Mouse (Mus musculus) embryo, embryonic 11.5 days (tissue): Measurements from ENCODE around the gene Heyl.
A peak's percentile ranks its signal among the peaks of the same experiment; 100 is the strongest.
"Not testable (repeated sequence)": the region's sequence is repeated elsewhere in the genome, so short reads cannot be mapped to it uniquely, and the experiment has no call there.

Experiments
- DNase-seq: peaks from one replicate; pipeline ENCODE4 v3.0.0-alpha.2; 2012; ENCODE audit warnings: low read depth, low spot score

Gene Heyl

DNA sequence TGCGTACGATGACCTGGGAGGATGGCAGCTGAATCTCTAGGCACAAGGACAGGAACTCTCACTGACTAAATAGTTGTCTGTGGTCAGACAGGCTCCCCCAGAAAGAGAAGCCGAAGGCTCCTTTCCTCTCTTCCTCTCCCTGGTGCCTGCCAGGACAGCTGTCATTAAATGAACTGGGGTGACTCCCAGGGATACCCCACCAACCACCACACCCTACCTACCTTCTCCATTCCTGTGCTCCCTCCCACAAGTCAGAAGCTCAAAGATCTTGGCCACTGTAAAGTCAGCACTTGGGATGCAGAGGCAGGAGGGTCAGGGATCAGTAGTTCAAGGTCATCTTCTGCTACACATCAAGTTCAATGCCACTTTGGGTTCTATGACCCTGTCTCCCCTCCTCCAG, 515 bp upstream of the Heyl start:
- no peak for DNase-seq

DNA sequence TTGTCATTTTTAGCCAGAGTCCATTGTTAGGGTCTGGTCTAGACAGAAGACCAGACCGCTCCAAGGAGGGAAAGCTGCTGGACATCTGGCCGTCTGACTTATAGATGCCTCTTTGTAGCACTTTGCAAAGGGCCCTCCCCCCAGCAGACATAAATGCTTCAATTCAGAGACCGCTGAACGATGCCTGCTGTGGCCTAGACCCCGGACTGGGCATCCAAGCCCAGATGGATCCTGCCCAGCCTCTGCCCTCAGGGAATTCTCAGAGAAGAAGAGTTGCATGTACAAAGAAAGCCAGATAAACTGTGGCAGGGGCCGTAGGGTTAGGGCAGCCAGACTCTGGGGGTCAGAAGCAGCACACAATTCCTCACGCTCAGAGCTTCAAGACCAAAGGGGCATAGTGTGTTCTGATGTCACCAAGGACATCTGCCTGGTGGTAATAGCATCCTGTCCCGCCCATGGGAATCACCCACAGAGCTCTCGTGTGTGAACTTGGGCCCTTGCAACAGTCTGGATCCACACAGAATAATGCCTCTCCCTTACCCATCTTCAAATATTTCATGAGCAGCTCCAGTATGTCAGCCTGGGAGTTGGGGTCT, 2.6 kb downstream of the Heyl start:
- no peak for DNase-seq

DNA sequence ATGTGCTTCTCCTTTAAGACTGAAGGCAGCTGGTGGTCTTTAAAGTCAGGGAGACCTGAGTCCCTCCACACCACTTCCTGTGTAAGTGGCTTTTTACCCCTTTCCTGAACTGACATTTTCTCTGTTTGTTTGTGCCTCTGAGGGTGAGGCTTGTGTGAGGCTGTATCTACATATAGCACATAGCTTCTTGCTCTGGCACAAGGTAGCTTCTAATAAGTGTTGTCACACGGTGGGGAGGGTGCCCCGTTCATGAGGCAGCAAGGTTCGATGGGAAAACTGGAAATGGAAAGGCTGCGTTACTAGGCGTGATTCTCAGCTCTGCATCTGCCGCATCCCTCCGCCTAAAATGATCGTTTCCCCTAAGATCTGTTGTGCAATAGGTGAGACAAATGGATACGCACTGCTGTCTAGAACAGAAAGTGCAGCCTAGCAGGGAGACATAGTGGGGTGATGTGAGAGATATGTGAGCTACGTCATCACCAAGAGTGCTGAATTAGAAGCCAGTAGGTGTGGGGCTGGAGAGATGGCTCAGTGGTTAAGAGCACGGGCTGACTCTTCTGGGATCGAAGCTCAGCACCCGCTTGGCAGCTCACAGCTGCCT, 3.2 kb downstream of the Heyl start:
- DNase-seq = no peak

DNA sequence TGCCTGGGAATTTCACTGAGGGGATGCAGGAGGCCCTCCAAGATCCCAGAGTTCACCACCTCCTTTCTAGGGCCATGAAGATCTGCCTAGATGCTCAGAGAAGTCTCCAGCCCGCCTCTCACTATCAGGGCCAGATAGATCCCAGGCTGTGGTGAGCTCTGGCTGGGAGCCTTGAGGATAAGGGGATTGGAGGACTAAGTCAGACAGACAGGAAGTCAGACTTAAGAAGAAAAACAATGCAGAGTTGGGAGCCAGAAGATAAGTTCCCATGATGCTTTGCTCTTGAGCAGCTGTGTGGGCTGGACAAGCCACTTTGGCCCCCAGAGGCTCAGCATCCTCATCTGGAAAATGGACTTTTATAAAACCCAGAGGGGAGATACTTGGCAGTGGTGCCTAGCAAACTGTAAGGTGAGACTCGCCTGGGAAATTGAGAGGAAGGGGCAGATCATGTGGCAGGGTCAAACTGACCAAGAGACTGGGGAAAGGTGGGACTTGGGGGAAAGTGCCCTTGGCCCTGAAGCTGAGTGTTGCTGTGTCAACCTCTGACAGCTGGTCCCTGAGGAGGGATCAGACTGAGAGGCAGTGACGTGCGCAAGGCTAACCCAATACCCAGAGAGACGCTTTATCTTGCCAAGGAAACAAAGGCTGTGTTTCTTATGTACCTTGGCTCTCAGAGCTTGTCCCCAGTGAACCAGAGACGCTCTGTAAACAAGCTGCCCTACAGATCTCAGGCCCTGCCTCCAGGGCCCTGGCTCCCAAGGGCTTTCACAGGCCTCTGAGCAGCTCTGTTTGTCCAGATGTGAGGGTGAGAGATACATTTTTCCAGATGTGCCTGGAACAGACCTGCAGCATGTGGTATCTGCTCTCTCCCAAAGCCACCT, 4.3 kb downstream of the Heyl start:
- DNase-seq = no peak

DNA sequence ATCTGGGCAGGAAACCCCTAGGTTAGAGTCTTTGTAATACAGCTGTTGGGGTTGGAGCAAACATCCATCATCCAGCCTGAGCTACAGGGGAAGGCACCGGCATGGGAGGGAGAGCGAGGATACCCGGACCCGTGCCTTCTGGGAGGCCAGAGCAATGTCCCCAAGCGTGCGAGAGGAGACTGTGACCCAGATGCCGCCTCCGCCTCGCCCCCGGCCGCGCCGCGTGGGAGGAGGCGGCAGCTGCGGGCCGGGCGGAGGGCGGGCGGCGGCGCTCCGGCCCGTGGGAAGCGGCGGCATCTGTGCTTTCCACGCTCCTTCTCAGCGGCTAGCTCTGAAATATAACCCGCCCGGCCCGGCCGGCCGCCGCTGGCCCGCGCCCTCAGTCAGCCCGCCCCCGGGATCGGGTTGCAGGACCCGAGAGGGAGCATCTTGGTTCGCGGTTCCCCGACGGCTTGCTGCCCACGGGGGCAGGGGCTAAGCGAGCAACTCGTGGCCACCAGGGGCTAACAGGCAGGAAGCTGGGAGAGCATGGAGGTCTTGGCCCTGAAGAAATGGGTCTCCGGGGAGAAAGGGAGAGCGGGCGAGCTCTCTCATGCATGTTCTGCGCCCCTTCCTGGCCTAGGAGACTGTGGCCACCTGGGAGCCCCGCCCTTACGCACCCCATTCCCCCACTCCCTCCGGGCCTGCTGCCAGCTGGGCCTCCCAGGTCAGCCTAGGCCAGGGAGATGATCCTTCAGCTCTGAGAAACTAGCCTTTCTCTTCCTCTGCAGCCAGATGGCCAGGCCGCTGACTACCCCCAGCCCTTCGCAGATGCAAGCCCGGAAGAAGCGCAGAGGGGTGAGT, 6.2 kb downstream of the Heyl start:
- DNase-seq = no peak

DNA sequence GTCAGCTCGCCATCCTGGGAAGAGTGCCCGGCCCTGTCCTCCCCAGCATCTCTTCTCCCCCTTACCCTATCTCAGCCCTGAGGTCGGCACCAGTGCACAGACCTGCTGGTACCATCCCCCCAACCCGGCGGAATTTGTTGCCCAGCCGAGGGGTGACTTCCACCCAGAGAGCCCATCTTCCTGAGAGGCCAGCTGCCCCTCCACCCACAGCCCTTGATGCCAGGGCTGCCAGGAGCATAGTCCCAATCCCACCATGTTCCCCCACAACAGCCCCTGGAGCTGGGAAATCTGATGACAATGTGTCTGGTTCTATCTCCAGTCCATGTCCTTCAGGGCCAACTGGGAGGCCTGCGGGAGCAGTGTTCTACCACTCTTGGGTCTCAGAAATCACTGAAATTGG, 12.9 kb downstream of the Heyl start:
- DNase-seq = no peak

DNA sequence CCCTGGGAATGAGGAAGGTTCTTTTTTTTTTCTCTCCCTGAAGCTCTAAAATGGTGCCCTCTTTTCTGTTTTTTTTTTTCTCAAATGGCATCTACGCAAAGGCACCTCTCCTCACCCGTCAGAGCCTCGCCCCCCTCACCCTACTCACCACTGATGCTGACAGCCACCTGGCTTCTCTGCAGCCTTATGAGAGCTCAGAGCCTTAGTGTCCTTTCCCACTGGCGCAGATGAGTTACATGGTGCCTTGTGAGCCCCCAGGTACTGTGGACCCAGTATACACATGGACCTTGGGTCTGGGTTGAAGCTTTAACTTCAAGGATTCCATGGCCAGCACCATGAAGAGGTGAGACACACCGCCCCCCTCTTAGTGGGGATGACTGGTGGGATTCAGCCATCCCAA, 13.3 kb downstream of the Heyl start:
- DNase-seq = no peak

DNA sequence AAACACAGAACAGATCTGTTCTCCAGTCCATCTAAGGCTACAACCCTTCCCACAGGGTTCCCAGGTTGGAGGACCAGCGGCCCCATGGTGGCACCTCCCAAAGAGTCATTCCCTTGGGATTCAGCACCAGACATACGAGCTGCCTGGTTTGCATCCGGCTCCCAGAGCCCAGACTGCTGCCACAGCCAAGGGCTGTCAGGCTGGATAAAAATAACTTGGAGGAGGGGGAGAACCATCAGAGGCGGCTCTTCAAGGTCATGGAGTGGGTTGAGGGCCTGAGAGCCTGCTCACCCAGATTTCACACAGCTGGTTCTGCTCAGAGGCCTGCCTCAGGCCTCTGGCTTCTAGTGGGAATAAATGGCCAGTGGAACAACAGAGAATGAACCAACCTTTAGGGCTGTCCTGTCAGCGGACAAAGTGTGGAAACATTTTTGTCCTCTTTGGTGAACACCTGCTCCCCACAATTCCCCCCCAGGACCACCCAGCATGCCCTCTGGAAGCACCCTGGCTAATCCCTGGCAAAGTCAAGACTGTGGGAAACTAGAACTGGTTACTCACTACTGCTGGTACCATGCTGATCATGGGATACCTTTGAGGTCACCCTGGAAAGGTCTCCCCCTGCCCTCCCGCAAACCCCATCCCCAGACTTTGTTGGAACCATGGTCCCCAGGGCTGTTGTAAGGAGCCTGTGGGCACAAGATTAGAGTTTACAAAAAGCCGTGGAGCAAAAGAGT, 14.0 kb downstream of the Heyl start:
- no peak for DNase-seq

DNA sequence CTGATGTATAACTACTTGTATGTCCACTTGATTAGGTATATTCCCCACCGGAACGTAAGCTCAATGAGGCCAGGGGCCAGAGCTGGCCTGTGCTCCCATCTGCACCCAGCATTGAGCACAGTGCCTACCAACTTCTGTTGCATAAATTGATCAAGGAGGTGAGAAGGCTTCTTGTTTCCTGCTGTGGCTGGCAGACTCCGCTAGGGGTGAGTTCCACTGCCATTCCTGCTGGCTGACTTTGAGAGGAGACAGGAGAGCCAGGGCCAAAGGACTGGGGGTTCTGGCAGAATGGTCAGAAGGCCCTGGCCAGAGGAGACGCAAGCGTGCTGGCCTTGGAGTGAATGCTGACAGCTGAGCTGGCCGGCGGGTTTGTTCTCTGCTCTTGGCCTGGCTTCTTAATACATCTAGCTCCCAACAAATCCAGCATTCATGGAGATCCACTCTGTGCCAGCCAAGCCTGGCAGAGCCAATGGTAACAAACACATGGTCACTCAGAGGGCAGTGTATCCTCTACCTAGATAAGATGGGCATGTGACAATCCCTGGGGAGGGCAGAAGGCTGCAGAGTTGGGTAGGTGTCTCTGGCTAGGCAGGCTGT, 15.7 kb downstream of the Heyl start:
- DNase-seq = no peak

DNA sequence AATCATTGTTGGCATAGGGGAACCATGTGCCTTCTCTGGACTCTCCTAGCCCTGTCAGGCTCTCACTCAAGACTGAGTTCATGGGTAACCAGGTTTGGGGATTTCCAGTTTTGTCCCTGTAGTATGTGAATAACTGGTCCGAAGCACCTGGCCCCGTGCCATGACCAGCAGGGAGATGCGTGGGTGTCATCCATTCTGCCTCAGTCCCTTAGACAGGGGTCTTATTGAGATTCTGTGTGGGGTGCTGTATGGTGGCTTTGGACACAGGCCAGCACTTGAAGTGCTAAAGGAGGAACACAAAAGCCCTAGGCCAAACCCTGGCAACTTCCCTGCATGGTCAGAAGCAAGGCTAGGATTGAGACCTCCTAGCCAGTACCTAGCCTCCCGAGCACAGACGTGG, 18.9 kb downstream of the Heyl start:
- DNase-seq = no peak

DNA sequence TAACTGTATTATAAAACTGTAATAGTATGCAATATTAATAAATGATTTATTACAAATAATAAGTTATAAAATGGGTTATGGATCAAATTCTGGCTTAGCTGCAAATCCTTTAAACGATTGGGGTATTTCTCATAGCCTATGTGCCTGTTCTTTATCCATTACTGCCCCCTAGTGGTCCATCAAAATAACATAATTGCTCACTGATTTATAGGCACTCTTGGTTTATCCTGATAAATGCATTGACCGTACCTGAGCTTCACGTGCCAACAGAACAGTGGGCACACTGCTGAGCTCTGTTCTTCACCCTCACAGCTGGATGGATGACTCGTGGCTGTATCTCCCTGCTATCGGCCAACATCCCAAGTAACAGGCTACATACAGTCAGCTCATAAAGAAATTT, 21.3 kb downstream of the Heyl start:
- peak; percentile 60 for DNase-seq

DNA sequence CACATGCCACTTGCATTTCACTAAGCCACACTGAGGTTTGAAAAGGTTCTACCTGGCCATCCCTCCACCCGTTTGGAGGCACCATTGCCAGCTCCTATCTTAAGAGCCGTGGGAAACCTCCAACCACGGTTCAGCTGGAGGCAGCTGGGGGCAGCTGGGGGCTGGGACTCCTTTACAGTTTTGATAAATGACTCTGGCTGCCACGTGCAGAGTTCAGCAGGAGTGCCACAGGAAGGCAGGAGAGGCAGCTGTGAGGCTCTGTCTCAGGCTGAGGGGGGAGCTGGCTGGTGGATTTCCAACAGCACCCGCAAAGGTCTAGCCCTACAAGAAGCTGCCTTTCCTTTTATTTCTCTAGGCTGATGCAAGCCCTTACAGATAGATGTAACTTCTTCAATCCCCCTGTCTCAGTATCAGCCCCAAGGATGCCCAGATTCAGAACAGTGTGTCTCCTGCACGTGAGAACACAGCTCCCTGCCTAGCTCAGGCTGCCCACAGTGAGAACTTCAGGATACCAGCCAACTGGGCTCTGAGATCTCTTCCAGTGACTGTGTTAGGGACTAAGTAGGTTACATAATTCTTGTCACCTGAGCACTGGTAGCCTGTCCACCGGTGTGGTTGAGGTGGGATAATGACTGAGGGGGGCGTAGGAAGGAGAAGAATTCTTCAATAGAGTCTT, 26.9 kb downstream of the Heyl start:
- no peak for DNase-seq

DNA sequence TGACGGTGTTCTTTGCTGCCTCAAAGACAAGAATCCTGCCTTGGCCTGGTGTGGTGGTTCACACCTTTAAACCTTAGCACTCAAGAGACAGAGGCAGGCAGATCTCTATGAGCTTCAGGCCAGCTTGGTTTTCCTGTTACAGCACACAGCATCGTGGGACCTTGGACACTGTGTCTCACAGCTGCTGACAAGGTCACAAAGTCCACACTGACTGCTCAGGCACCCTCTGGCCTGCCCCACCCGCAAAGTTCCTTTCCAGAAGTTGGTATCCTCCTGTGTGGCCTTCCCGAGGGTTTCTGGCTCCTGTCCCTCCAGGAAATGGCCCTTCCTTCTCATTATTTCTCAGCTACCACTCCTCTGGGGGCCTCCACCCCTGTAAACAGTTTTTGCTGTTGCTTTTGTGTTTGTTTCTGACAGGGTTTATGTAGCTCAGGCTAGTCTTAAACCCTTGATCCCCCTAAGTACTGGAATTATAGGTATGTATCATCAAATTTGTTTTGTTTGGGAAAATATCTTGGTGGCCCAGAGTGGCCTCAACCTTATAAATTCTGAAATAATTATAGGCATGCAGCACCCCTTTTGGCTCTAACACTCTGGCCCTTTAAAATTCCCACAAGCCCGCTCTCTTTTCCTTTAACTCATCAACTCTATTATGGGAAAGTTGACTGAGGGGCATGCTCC, 28.5 kb downstream of the Heyl start, which contains the start of gene Pabpc4:
Gene Pabpc4 (plus strand): TSS at position 631 of the 681 bp plus-strand sequence.
- DNase-seq = no peak

DNA sequence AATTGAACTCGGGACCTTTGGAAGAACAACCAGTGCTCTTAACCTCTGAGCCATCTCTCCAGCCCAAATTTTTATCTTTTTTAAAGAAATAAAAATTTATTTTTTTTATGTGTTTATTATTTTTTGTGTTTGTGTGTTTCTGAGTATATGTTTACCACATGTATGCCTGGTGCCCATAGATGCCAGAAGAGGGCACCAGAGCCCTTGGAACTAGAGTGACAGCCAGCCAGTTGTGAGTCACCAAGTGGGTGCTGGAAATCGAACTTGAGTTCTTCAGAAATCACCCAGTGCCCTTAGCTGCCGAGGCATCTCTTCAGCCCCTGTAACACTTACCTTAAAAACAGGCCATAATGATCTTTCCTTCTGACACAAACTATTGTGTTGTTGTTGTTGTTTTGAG, 37.7 kb downstream of the Heyl start:
- no peak for DNase-seq

DNA sequence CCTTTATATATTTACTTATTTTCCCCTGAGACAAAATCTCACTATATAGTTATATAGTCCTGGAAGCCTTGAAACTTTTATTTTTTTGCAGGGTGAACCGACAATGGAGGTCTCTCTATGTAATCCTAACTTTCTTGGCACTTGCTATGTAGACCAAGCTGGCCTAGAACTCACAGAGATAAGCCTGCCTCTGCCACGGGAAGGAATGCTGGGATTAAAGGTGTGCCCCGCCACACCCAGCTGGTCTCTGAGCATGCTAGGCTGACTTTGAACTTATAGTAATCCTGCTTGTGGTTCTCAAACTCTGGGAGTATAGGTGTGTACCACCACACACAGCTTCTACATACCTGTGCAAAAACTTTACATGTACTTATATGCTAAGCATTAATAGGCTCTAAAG, 46.8 kb downstream of the Heyl start:
- DNase-seq = no peak

DNA sequence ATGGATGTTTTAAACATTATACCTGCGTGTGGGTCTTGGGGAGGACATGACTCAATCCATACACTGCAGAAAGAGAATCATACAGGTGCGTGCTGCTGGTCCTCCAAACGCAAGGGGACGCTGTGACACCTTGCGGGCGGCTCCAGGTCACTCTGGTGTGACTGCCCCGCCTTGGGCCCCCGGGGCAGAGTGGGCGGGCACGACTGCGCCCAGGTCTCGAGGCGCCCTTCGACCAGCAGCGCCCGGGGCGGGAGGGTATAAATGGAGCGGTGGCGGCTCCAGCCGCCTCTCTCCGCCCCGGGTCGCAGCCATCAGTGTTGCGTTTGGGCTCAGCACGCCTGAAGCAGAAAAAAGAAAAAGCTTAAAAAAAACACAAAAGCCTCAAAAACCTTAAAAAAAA, 49.1 kb downstream of the Heyl start:
- DNase-seq = peak; percentile 86

DNA sequence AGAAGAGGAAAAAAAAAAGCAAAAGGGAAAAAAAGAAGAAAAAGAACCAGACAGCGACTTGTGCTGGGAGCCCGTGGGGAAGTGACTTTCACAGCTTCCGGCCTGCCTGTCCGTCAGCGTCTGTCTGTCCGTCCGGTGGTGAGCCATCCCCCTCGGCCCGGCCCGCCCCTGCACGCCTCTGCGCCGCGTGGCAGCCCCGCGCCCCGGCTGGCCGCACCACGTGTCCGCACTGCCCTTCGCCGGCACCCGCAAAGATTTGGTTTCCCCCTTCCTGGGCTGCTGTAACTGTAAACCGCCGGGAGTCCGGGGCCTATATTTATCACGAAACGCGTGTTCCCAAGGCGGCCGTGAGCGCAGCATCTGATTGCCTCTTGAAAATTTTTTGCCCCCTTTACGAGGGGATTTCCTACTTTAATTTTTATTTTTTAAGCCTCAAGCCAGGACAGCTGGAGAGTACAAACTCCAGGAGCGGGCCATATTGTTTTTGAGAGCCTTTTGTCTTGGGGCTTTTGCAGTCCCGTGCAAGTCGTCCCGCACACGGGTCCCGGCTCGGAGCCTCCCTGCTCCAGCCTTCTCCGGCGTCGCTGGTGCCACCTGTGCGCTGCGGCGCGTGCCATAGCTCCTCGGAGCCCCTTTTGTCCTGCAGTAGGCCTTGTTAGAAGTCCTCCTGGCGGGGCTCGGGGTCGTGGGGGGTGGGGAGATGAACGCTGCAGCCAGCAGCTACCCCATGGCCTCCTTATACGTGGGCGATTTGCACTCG, 49.7 kb downstream of the Heyl start:
- DNase-seq = not testable (repeated sequence)

DNA sequence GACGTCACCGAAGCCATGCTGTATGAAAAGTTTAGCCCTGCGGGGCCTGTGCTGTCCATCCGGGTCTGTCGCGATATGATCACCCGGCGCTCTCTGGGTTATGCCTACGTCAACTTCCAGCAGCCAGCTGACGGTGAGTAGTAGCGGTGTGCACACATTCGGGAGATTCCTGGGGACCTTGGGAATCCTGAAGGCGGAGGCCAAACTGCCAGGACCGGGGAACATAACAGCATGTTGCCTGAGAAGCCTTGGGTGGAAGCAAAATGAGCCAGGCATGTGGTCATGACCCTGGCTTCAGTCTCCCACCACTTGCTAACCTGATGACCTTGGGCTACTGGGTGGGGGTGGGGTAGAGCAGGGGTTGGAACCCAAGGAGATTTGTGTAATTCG, 50.3 kb downstream of the Heyl start:
- not testable (repeated sequence) for DNase-seq
